Mouse (Mus musculus) c-Kit-positive CD71-negative TER-119-negative erythroid progenitor cells, embryonic 14.5 days (primary cell): ENCODE measurements around the gene Zfp37.
"Not testable (repeated sequence)": the region's sequence is repeated elsewhere in the genome, so short reads cannot be mapped to it uniquely, and the experiment has no call there.

Experiments used
- DNase-seq: peaks from one replicate; pipeline ENCODE4 v3.0.0-alpha.2; 2013; ENCODE audit warnings: low read depth

Zfp37 gene

GRCm38 (mm10) chr4:62230769-62231168 lies at the start of gene Zfp37:
Gene Zfp37 (minus strand): TSS chr4:62231047.
- no peak for DNase-seq

GRCm38 (mm10) chr4:62278081-62278480 lies 47.2 kb upstream of the Zfp37 start:
- DNase-seq: no peak

- no peak for DNase-seq
Measured at GRCm38 (mm10) chr4:62277222-62277621, 46.4 kb upstream of the Zfp37 start.

- DNase-seq: no peak
Measured at GRCm38 (mm10) chr4:62276642-62277041, 45.8 kb upstream of the Zfp37 start.

GRCm38 (mm10) chr4:62274841-62275536 lies 44.1 kb upstream of the Zfp37 start:
- no peak for DNase-seq

- DNase-seq: no peak
Measured at GRCm38 (mm10) chr4:62273916-62274315, 43.1 kb upstream of the Zfp37 start.

GRCm38 (mm10) chr4:62272696-62273095 lies 41.8 kb upstream of the Zfp37 start:
- no peak for DNase-seq

- no peak for DNase-seq
Measured at GRCm38 (mm10) chr4:62267101-62267500, 36.3 kb upstream of the Zfp37 start.

GRCm38 (mm10) chr4:62266016-62266415 lies 35.2 kb upstream of the Zfp37 start:
- not testable (repeated sequence) for DNase-seq

GRCm38 (mm10) chr4:62265154-62265836 lies 34.4 kb upstream of the Zfp37 start:
- peak; percentile 40 for DNase-seq

GRCm38 (mm10) chr4:62263133-62263844 lies 32.4 kb upstream of the Zfp37 start:
- no peak for DNase-seq

- no peak for DNase-seq
Measured at GRCm38 (mm10) chr4:62262276-62262675, 31.4 kb upstream of the Zfp37 start, which contains the start of gene Slc31a2. Gene Slc31a2 (plus strand): TSS chr4:62262562.

- peak; percentile 44 for DNase-seq
Measured at GRCm38 (mm10) chr4:62256931-62257330, 26.1 kb upstream of the Zfp37 start.

GRCm38 (mm10) chr4:62254551-62254950 lies 23.7 kb upstream of the Zfp37 start:
- no peak for DNase-seq

GRCm38 (mm10) chr4:62251776-62252175 lies 20.9 kb upstream of the Zfp37 start:
- DNase-seq: no peak

GRCm38 (mm10) chr4:62250896-62251544 lies 20.2 kb upstream of the Zfp37 start:
- no peak for DNase-seq

GRCm38 (mm10) chr4:62248328-62248727 lies 17.5 kb upstream of the Zfp37 start:
- DNase-seq: no peak

GRCm38 (mm10) chr4:62240586-62240985 lies 9.7 kb upstream of the Zfp37 start:
- no peak for DNase-seq

GRCm38 (mm10) chr4:62230153-62230552 lies 694 bp downstream of the Zfp37 start:
- DNase-seq: no peak

GRCm38 (mm10) chr4:62229448-62229847 lies 1.4 kb downstream of the Zfp37 start:
- DNase-seq: no peak

GRCm38 (mm10) chr4:62228391-62228790 lies 2.5 kb downstream of the Zfp37 start:
- no peak for DNase-seq

GRCm38 (mm10) chr4:62213490-62213889 lies 17.4 kb downstream of the Zfp37 start:
- DNase-seq: no peak
